Mouse (Mus musculus) heart, postnatal 10 days (tissue): ENCODE measurements around the gene Gnai2. TPM values are rescaled to one million over a fixed set of nuclear protein-coding genes. Genes with fewer than 3 reads are reported as not detected.

Experiments used
- DNase-seq, 2 experiments: peaks; one replicate each; pipeline ENCODE4 v3.0.0; 2021
- intact Hi-C: fragments of 180-260 bp; cut with DNase I; formaldehyde crosslinking; loops from one replicate; pipeline ENCODE4 v1.15.1; 2025
- total RNA-seq, 2 experiments: library from RNA; stranded (reverse); gene quantifications; 2 replicates each; pipeline ENCODE4 v1.2.3; 2021

The Gnai2 gene
- total RNA-seq, result 100 to 1,000 TPM; 422 to 478 TPM

- peak; percentile 98 for DNase-seq
- intact Hi-C loops, result no loop called here
Observed at GRCm38 (mm10) chr9:107635279-107636028, at the start of gene Gnai2. Gene Gnai2, minus strand, starts transcription at chr9:107635367.

- DNase-seq, result no peak
- intact Hi-C loops, result no loop called here
Observed at GRCm38 (mm10) chr9:107682405-107682804, 47.2 kb upstream of the Gnai2 start.

GRCm38 (mm10) chr9:107679501-107679900 is 44.3 kb upstream of the Gnai2 start, which contains the start of gene Gnat1:
Gene Gnat1, minus strand, starts transcription at chr9:107679712.
- intact Hi-C loops, result loop anchor here (10.0 kb wide), 1 partner anchor 315 kb away; no protein-coding TSS in a partner anchor
- DNase-seq, result no peak

- DNase-seq, result no peak
- intact Hi-C loops, result loop anchor here (10.0 kb wide), 1 partner anchor 314 kb away; no protein-coding TSS in a partner anchor
Observed at GRCm38 (mm10) chr9:107678861-107679260, 43.7 kb upstream of the Gnai2 start.

- DNase-seq, result peak; percentile 82 to 91
- intact Hi-C loops, result loop anchor here (10.0 kb wide), 1 partner anchor 313 kb away; no protein-coding TSS in a partner anchor
Observed at GRCm38 (mm10) chr9:107677819-107678526, 42.8 kb upstream of the Gnai2 start.

GRCm38 (mm10) chr9:107677091-107677784 is 42.1 kb upstream of the Gnai2 start:
- intact Hi-C loops, result loop anchor here (10.0 kb wide), 1 partner anchor 312 kb away; no protein-coding TSS in a partner anchor
- peak in 1 of 2 experiments; percentile 60 for DNase-seq

- DNase-seq, result no peak
- intact Hi-C loops, result loop anchor here (1.0 to 10.0 kb wide), 3 partner anchors 31 to 312 kb away; no protein-coding TSS in a partner anchor
Observed at GRCm38 (mm10) chr9:107676302-107676701, 41.1 kb upstream of the Gnai2 start.

GRCm38 (mm10) chr9:107675671-107676301 is 40.6 kb upstream of the Gnai2 start:
- intact Hi-C loops, result loop anchor here (1.0 to 10.0 kb wide), 3 partner anchors 30 to 311 kb away; no protein-coding TSS in a partner anchor
- peak; percentile 82 to 87 for DNase-seq

GRCm38 (mm10) chr9:107674609-107675429 is 39.7 kb upstream of the Gnai2 start:
- DNase-seq, result no peak
- intact Hi-C loops, result loop anchor here (10.0 kb wide), 1 partner anchor 310 kb away; no protein-coding TSS in a partner anchor

- intact Hi-C loops, result loop anchor here (10.0 kb wide), 1 partner anchor 305 kb away; no protein-coding TSS in a partner anchor
- peak; percentile 75 to 79 for DNase-seq
Observed at GRCm38 (mm10) chr9:107670259-107670658, 35.1 kb upstream of the Gnai2 start.

- intact Hi-C loops, result no loop called here
- no peak for DNase-seq
Observed at GRCm38 (mm10) chr9:107669480-107669945, 34.3 kb upstream of the Gnai2 start, which contains the start of gene Slc38a3. Gene Slc38a3, minus strand, starts transcription at chr9:107669530.

- DNase-seq, result no peak
- intact Hi-C loops, result no loop called here
Observed at GRCm38 (mm10) chr9:107668916-107669315, 33.7 kb upstream of the Gnai2 start.

- intact Hi-C loops, result no loop called here
- DNase-seq, result no peak
Observed at GRCm38 (mm10) chr9:107668011-107668410, 32.8 kb upstream of the Gnai2 start.

GRCm38 (mm10) chr9:107667219-107667618 is 32.1 kb upstream of the Gnai2 start:
- intact Hi-C loops, result no loop called here
- peak; percentile 72 to 77 for DNase-seq

- intact Hi-C loops, result no loop called here
- peak; percentile 52 to 65 for DNase-seq
Observed at GRCm38 (mm10) chr9:107666751-107667205, 31.6 kb upstream of the Gnai2 start.

GRCm38 (mm10) chr9:107665308-107665707 is 30.1 kb upstream of the Gnai2 start:
- intact Hi-C loops, result no loop called here
- DNase-seq, result no peak

GRCm38 (mm10) chr9:107663525-107663924 is 28.4 kb upstream of the Gnai2 start:
- DNase-seq, result no peak
- intact Hi-C loops, result no loop called here

GRCm38 (mm10) chr9:107662342-107662741 is 27.2 kb upstream of the Gnai2 start:
- intact Hi-C loops, result no loop called here
- no peak for DNase-seq

- DNase-seq, result no peak
- intact Hi-C loops, result no loop called here
Observed at GRCm38 (mm10) chr9:107660777-107661176, 25.6 kb upstream of the Gnai2 start.
